Mouse (Mus musculus) lung, postnatal 14 days (tissue): Measurements from ENCODE around the gene Pls1.

ENCODE experiments used
- DNase-seq: peaks from one replicate; pipeline ENCODE4 v3.0.0; 2021

Gene Pls1

GRCm38 (mm10) chr9:95844825-95845460 is at the start of gene Pls1:
TSS of gene Pls1 (minus strand) at chr9:95845311.
- DNase-seq: peak; percentile 84

GRCm38 (mm10) chr9:95882751-95883150 is 37.6 kb upstream of the Pls1 start:
- DNase-seq: no peak

GRCm38 (mm10) chr9:95878246-95878645 is 33.1 kb upstream of the Pls1 start:
- no peak for DNase-seq

GRCm38 (mm10) chr9:95858027-95858570 is 13.0 kb upstream of the Pls1 start:
- DNase-seq: peak; percentile 14

GRCm38 (mm10) chr9:95857414-95858026 is 12.4 kb upstream of the Pls1 start, which contains the start of gene Atr:
TSS of gene Atr (plus strand) at chr9:95857597.
- DNase-seq: peak; percentile 95

- DNase-seq: no peak
Observed at GRCm38 (mm10) chr9:95856004-95856403, 10.9 kb upstream of the Pls1 start.

DNA sequence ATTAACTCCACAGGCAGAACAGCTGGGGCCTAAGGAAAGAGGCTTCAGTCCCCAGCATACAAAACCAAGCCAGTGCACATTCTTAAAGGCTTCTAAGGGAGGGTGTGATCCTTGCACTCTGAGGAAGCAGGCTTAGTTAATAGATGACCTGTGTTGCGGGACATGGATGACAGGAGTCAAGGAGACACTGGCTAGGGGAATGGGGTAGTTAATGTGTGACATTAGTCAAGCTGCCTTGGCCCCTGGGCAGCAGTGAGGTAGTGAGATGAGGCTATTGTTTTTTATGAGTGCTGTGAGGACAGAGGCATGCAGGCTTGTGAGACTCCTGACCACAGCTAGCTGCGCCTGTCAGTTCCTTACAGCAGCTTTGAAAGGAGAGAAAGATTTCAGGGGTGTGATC is 9.8 kb upstream of the Pls1 start:
- no peak for DNase-seq

GRCm38 (mm10) chr9:95852896-95853295 is 7.8 kb upstream of the Pls1 start:
- DNase-seq: peak; percentile 85

DNA sequence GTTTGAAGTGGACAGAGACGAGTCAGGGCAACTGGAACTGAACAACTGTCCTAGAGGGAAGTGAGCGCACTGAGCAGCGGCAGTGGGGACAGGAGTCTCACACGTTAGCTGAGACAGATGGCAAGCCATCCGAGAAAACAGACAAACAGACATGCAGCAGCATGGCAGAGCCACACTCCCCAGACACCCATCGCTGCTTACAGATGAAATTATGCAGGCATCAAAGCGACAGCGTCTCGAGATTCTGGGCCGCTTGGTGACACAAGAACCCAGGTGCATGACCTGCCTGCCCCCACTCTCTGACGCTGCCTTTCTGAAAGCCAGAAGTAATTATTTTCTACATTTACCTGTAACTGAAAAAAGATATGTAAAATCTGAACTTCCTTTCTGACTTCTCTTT is 6.6 kb upstream of the Pls1 start:
- DNase-seq: no peak

- DNase-seq: peak; percentile 14
Observed at GRCm38 (mm10) chr9:95845711-95846110, 600 bp upstream of the Pls1 start.

DNA sequence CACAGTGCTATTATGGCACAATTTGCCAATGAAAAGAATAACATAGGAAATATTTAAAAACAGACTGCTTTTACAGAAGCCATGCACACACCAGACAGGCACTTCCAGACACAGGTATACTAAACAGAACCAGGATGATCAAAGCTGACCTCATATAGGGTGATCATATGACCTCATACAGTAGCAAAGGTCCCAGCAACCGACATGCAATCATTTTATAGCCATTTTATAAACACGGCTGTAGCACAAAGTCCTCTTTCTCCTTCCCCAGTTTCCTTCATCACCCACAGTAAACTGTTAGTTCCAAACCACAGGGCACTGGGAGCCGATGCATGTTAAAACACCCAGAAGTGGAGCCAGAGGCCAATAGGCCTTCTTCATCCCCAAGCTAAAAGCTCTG is 5.7 kb downstream of the Pls1 start:
- DNase-seq: no peak

DNA sequence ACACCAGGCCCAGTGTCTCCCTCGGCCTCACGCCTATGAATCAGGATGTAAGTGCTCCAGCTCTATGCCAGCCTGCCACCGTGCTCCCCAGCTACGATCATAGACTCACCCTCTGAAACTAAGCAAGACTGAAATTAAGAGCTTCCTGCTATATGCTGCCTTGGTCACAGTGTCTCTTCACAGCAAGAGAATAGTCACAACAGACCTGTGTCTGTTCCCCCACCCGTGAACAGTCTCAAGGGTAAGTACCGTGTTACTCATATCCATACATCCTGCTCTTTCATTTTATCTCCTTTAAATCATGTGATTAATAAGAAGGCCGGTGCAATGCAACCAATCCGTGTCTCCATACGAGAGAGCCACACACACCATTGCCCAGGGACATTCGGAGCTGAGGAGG is 9.4 kb downstream of the Pls1 start:
- no peak for DNase-seq

GRCm38 (mm10) chr9:95834799-95835198 is 10.3 kb downstream of the Pls1 start:
- DNase-seq: no peak

- no peak for DNase-seq
Observed at GRCm38 (mm10) chr9:95832758-95833157, 12.4 kb downstream of the Pls1 start.

GRCm38 (mm10) chr9:95827565-95827964 is 17.5 kb downstream of the Pls1 start:
- no peak for DNase-seq

- DNase-seq: no peak
Observed at GRCm38 (mm10) chr9:95822531-95822930, 22.6 kb downstream of the Pls1 start.

DNA sequence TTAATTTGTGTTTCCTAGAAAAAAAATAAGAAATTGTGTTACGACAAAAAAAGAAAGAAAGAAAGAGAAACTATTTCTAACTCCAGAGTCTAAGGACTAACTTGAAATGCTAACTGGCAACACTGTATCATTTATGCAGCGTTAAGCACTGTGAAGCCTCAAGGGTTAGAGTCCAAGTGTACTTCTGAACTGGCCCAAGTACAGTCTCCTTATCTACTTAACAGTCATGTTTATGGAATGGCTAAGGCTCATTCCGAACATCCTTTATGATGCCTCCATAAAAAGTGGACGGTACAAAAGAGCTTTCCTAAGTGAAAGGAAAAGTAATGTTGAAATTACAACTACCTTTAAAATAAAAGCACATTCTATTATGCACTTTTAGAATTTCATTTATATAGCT is 29.4 kb downstream of the Pls1 start:
- no peak for DNase-seq

GRCm38 (mm10) chr9:95815015-95815673 is 30.0 kb downstream of the Pls1 start:
- DNase-seq: no peak

GRCm38 (mm10) chr9:95813721-95814531 is 31.2 kb downstream of the Pls1 start:
- no peak for DNase-seq

DNA sequence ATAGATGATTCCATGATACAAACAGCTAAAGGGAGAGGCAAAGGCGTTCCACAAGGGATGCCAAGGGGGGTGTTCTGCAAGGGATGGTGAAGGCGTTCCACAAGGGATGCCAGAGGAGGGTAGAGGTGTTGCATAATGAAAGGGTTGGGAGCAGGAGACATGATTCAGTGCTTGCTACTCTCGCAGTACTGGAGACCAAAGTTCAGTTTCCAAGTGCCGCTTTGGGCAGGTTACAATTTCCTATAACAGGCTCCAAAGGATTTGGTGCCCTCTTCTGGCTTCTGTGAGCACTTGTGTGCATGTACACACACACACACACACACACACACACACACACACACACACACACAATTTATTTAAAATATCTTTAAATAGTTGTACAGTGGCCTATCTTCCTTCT is 33.3 kb downstream of the Pls1 start:
- no peak for DNase-seq

DNA sequence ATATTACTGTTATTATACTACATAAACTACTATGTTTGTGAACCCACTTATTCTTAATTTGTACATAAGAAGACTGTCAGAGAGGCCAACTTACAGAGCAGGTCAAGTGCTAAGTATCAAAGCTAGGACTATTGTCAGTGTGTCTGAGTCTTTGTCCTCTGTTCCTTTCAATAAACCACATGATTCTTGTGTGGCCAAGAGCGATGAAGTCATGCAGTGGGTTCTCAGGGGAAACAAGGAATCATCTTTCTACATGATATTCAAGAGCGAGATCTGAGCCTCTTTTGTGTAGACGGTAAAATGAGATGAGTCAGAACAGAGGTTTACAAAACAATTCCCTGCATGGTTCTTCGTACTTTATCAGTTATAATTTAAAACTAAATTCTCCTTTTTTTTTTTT is 35.5 kb downstream of the Pls1 start:
- DNase-seq: no peak

DNA sequence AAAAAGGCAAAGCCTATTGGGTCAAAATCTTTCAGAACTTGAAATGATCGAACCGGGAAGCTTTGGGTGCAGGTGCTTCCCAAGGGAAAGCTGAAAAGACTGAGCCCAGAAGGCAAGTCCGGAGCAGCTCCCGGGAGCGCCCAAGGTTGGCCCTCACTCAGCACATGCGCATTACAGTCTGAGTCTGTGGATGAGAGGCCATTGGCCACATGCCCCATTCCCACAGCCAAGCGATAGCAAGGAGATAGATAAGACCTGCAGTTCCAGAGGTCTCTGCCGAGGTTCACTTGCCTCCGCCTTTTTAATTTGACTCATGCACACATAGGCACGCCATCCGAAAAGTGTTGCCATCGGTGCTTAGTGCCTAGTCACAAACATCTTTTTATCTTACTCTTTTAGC is 39.7 kb downstream of the Pls1 start:
- DNase-seq: no peak

- DNase-seq: no peak
Observed at GRCm38 (mm10) chr9:95803783-95804182, 41.3 kb downstream of the Pls1 start.
